Mouse (Mus musculus): ENCODE measurements around the gene Hist1h4c. TPM values are rescaled to one million over a fixed set of nuclear protein-coding genes. Genes with fewer than 3 reads are reported as not detected.
A peak's percentile ranks its signal among the peaks of the same experiment; 100 is the strongest.

The Hist1h4c gene
- polyA plus RNA-seq, 1 experiment = 11.6 TPM

DNA sequence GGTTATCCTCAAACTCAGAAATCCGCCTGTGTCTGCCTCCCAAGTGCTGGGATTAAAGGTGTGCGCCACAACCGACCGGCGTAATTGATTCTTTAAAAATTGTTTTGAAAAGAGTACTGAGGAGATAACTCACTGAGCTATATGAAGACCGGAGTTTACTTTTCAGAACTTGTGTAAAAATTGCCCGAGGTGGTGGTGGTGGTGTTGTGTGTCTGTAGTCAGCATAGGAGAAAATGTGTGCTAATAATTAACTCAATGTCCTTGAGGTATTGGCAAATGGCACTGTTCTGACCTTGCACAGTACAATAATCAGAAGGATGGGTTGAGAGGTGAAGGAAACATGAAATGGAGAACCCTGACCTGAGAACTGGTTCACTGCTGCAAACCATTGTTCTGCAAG is 10.3 kb downstream of the Hist1h4c start:
- DNase-seq (ENCODE audit: low read depth) = no peak
- TF ChIP-seq CTCF (IDR thresholded peaks at IDR 0.05; ENCODE audit: borderline replicate concordance, extremely low read depth, insufficient read depth, insufficient read length) (no peak), POLR2A (IDR thresholded peaks at IDR 0.05; ENCODE audit: borderline replicate concordance, extremely low read depth, insufficient read depth, insufficient read length, poor library complexity, severe bottlenecking) (no peak)

DNA sequence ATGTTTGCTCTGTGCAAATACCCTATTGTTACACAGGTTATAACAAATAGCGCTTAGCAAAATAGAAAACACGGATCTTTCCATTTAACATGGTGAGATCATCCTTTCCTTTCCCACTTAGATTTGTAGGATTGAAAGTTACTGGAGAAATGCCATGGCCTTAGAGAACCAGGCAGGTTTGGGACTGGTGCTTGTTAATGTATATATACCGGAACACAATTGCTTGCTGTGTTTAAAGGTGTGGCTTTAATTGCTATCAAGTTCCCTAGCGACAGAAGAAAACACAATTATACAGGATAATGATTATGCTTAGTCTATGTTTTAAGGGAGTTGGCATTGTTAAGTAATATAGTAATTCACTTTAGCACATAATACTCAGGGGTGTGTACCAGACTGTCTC is 11.1 kb downstream of the Hist1h4c start:
- no peak for DNase-seq (ENCODE audit: low read depth)
- no peak for TF ChIP-seq POLR2A (IDR thresholded peaks at IDR 0.05; ENCODE audit: borderline replicate concordance, extremely low read depth, insufficient read depth, insufficient read length, poor library complexity, severe bottlenecking)
- no peak for TF ChIP-seq CTCF (IDR thresholded peaks at IDR 0.05; ENCODE audit: borderline replicate concordance, extremely low read depth, insufficient read depth, insufficient read length)

DNA sequence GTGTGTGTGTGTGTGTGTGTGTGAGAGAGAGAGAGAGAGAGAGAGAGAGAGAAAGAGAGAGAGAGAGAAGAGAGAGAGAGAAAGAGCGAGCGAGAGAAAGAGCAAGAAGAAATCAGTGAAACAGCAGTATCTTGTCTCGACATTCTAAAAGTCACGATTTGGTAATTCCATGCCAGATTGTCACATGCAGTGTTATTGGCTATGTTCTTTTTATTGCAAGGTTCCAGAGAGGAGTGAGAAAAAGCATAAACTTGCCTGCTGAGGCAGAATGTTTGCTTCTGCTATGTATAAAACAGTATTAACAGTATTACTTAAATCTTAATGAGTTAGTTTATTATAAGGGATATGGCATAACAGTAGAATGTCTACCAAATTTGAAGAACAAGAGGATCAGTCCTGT is 12.3 kb downstream of the Hist1h4c start:
- peak; percentile 49 for DNase-seq (ENCODE audit: low read depth)
- TF ChIP-seq POLR2A (IDR thresholded peaks at IDR 0.05; ENCODE audit: borderline replicate concordance, extremely low read depth, insufficient read depth, insufficient read length, poor library complexity, severe bottlenecking) (no peak), CTCF (IDR thresholded peaks at IDR 0.05; ENCODE audit: borderline replicate concordance, extremely low read depth, insufficient read depth, insufficient read length) (no peak)

DNA sequence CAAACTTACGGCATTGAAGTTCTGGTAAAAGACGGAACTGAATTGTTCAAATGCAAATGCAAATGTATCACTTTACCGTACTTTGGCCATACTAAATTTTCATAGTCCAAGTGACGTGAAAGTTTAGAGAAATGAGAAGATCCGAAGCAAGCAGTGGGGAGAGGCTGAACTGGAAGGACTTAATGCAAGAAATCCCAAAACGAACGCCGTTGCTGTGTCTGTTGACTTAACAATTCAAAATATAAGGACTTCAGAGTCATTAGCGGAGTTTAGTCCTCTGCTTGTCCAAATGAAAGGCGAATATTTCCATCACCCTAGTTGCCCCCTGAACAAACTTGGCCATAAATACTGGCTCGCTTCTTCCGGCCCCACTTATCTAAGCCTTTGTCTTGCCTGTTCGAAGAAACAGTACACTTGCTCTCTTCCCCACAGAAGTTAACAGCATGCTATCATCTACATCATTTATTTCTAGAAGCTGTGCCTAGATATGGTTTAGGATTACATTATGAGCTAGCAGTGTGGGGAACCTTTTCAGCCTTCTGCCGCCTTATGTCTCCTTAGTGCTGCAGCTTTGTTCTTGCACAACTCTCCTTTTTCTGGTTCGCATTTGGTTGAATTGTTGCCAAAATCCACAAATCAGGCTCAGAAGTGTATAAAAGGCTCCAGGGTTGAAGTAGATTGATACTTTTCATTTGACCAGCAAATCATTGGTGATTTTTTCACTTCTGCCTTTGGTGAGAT is 13.0 kb downstream of the Hist1h4c start:
- peak; percentile 79 for DNase-seq (ENCODE audit: low read depth)
- TF ChIP-seq CTCF (IDR thresholded peaks at IDR 0.05; ENCODE audit: borderline replicate concordance, extremely low read depth, insufficient read depth, insufficient read length) (no peak), POLR2A (IDR thresholded peaks at IDR 0.05; ENCODE audit: borderline replicate concordance, extremely low read depth, insufficient read depth, insufficient read length, poor library complexity, severe bottlenecking) (0 out of 2 replicates have a peak, but pooled peaks have one; percentile 5)

DNA sequence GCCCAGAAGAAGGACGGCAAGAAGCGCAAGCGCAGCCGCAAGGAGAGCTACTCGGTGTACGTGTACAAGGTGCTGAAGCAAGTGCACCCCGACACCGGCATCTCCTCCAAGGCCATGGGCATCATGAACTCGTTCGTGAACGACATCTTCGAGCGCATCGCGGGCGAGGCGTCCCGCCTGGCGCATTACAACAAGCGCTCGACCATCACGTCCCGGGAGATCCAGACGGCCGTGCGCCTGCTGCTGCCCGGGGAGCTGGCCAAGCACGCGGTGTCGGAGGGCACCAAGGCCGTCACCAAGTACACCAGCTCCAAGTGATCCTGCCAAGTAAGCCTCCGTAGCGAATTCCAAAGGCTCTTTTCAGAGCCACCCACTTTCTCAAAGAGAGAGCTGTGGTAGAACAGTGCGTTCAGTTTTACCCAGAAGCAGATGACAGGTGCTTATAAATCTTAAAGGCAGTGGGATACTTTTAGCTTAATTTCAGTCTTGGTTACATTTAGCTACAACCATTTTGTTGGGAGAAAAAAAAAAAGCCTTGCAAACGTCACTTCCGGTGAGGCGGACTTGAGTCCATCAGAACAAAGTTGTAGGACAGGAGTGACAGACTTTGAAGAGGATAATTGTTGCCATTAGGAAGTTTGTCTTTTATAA is 13.8 kb downstream of the Hist1h4c start:
- peak; percentile 96 for DNase-seq (ENCODE audit: low read depth)

DNA sequence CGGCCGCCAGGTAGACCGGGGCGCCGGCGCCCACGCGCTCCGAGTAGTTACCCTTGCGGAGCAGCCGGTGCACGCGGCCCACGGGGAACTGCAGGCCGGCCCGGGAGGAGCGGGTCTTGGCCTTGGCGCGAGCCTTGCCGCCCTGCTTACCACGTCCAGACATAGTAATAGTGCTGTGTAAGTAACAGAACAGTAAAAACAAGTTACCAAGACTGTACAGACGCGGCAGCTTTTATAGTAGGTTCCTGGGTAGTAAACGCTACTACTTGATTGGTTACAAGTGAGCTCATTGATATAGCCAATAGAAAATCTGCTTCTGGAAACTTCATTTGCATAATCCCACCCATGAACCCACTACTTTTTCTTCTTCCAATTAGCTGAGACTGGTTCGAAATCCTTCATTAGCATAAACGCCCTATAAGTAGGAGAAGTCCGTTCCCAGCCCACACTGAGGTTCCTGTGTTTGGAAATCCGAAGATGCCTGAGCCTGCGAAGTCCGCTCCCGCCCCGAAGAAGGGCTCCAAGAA is 14.4 kb downstream of the Hist1h4c start, which contains the start of the genes Hist1h2ac and Hist1h2bc:
Gene Hist1h2ac (minus strand): TSS at position 194 of the 527 bp plus-strand sequence.
Gene Hist1h2bc (plus strand): TSS at position 445 of the 527 bp plus-strand sequence.
- DNase-seq (ENCODE audit: low read depth) = peak; percentile 99

DNA sequence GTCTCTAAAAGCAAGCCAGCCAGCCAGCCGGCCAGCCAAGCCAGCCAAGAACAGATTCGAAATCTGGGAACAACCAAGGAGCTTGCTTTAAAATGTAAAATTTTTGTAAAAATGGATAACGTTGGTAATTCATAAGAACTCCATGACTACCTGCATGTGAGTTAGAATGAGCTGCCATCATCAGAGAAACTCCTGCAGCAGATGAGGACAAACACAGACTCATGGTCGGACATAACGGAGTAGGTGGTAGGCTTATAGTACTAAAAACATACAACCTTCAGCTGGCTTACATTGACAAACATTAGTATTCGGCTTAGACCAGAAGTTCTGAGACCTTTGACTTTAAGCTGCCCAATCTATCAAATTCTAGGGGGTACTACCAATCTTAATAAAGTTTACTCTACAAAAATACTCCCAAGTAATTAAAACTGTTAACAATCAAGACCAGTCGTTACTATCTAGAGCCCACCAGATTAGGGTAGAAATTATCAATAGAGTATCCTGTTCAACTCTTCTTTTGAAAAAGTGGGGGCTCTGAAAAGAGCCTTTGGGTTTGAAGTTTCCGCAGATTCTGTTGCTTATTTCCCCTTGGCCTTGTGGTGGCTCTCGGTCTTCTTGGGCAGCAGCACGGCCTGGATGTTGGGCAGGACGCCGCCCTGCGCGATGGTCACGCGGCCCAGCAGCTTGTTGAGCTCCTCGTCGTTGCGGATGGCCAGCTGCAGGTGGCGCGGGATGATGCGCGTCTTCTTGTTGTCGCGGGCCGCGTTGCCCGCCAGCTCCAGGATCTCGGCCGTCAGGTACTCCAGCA is 15.1 kb downstream of the Hist1h4c start:
- DNase-seq (ENCODE audit: low read depth) = peak; percentile 26

More for the DNA sequence above, 14.4 kb downstream of the Hist1h4c start, which contains the start of the genes Hist1h2ac and Hist1h2bc:
- TF ChIP-seq POLR2A (IDR thresholded peaks at IDR 0.05; ENCODE audit: borderline replicate concordance, extremely low read depth, insufficient read depth, insufficient read length, poor library complexity, severe bottlenecking) = no peak; the same call in 1 of the 2 replicates
- no peak for TF ChIP-seq CTCF (IDR thresholded peaks at IDR 0.05; ENCODE audit: borderline replicate concordance, extremely low read depth, insufficient read depth, insufficient read length)

DNA sequence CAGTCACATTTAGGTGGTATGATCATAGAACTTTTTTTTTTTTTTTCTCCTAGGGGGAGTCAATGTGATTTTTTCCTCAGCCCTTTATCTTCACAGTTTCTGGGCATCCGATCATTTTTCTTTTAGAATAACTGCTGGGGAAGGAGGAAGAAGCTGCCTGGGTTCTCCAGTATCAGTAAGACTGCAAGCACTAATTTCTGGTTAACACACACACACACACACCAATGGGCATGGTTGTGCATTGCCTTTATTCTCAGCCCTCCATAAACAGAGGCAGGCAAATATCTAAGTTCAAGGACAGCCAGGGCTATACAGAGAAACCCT is 15.7 kb downstream of the Hist1h4c start:
- no peak for DNase-seq (ENCODE audit: low read depth)
- TF ChIP-seq CTCF (IDR thresholded peaks at IDR 0.05; ENCODE audit: borderline replicate concordance, extremely low read depth, insufficient read depth, insufficient read length) = no peak
- no peak for TF ChIP-seq POLR2A (IDR thresholded peaks at IDR 0.05; ENCODE audit: borderline replicate concordance, extremely low read depth, insufficient read depth, insufficient read length, poor library complexity, severe bottlenecking)

DNA sequence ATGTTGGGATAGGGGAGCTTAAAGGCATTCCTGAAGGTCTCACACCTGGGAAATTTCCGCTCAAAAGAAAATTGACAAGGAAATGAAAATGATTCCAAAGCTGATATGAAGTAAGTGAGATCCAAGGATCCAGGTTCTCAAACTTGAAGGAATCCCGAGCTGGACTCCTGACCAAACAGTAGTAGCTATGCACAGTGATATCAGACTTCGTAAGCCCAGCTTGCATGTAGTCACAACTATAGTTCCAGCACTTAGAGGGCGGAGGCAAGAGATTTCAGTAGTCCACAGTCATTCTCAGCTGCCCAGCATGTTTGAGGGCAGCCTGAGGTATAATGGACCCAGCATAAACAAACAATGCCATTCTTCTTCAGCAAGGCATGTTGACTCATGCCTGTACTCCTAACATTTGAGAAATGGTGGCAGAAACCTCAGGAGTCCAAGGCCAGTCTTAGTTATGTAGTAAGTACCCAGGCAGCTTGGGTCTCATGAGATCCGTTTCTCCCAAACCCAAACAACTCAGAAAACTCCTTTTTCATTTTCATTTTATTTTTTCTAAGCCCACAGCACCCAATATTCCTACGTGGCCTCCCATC is 16.2 kb downstream of the Hist1h4c start:
- DNase-seq (ENCODE audit: low read depth) = no peak
- TF ChIP-seq CTCF (IDR thresholded peaks at IDR 0.05; ENCODE audit: borderline replicate concordance, extremely low read depth, insufficient read depth, insufficient read length) = no peak
- TF ChIP-seq POLR2A (IDR thresholded peaks at IDR 0.05; ENCODE audit: borderline replicate concordance, extremely low read depth, insufficient read depth, insufficient read length, poor library complexity, severe bottlenecking) = no peak

DNA sequence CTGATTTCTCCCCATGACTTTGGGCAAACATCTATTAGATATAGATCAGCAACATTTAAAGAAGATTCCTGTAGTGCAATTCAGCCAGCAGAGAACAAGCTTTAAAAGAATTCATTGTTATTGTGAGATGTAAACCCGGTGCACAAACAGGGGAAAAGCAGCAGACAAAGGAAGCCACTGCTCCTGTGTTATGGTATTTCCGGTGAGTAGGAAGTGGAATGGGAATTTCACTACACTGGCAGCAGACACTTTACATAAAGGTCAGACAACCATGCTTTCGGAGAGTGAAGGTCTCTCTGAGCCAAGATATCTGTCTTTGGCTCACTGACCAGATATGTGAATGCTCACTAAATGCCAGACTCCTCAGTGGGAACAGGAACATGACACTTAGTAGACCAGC is 35.7 kb downstream of the Hist1h4c start:
- TF ChIP-seq POLR2A (IDR thresholded peaks at IDR 0.05; ENCODE audit: borderline replicate concordance, extremely low read depth, insufficient read depth, insufficient read length, poor library complexity, severe bottlenecking) = no peak
- TF ChIP-seq CTCF (IDR thresholded peaks at IDR 0.05; ENCODE audit: borderline replicate concordance, extremely low read depth, insufficient read depth, insufficient read length) = no peak
- DNase-seq (ENCODE audit: low read depth) = no peak

DNA sequence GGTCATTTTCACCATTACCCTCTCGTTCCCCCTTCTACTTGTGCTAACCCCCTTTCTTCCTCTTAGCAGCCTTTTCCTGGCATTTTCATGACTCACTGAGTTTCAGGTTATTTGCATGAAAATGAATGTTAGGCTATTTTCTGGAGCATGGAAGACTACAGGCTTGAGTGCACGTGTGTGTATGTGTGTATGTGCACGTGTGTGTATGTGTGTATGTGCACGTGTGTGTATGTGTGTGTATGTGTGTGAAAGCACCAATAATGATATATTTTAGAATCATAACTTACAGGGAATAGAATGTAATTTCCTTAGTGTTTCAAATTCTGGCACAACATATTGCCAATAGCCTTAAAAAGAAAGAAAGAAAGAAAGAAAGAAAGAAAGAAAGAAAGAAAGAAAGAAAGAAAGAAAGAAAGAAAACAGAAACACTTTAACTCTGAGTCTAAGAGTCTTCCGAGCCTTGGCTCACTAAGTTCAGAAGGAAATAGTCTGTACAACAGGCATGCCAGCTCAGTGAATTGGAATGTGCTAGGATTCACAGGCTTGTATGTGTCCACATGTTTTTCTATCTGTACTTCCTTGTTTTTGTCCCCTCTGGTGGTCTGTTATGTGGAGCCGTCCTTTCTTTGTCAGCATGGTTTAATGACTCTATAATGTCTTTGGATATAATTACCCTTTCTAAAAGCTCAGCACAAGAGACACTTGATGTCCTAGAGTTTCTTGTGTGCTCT is 38.5 kb downstream of the Hist1h4c start:
- no peak for TF ChIP-seq POLR2A (IDR thresholded peaks at IDR 0.05; ENCODE audit: borderline replicate concordance, extremely low read depth, insufficient read depth, insufficient read length, poor library complexity, severe bottlenecking)
- no peak for TF ChIP-seq CTCF (IDR thresholded peaks at IDR 0.05; ENCODE audit: borderline replicate concordance, extremely low read depth, insufficient read depth, insufficient read length)
- no peak for DNase-seq (ENCODE audit: low read depth)

Other genes starting within 250 kb of the Hist1h4c start
- 0.05 and 0.12 TPM in 2 replicates for gene Btn1a1, start 232.6 kb downstream of the Hist1h4c start, polyA plus RNA-seq (2012; rRNA removed)
- 0.03 and 0.11 TPM in 2 replicates for gene Btn2a2, start 209.6 kb downstream of the Hist1h4c start, polyA plus RNA-seq (2012; rRNA removed)
- gene Hist1h4h, start 167.4 kb downstream of the Hist1h4c start, polyA plus RNA-seq (2012; rRNA removed) = 23.3 and 31.7 TPM in 2 replicates
- 474 and 536 TPM in 2 replicates for gene Hist1h2af, start 164.5 kb downstream of the Hist1h4c start, polyA plus RNA-seq (2012; rRNA removed)
- 25.5 and 42.1 TPM in 2 replicates for gene Hist1h3g, start 163.0 kb downstream of the Hist1h4c start, polyA plus RNA-seq (2012; rRNA removed)
- gene Hist1h2bh, start 155.1 kb downstream of the Hist1h4c start, polyA plus RNA-seq (2012; rRNA removed) = 4.4 and 4.7 TPM in 2 replicates
- gene Hist1h3f, start 154.4 kb downstream of the Hist1h4c start, polyA plus RNA-seq (2012; rRNA removed) = 4.5 and 5.5 TPM in 2 replicates
- gene Hist1h4f, start 146.8 kb downstream of the Hist1h4c start, polyA plus RNA-seq (2012; rRNA removed) = 17.2 and 25.6 TPM in 2 replicates
- gene Hist1h1d, start 145.2 kb downstream of the Hist1h4c start, polyA plus RNA-seq (2012; rRNA removed) = 0.39 and 0.51 TPM in 2 replicates
- 34.2 and 40.6 TPM in 2 replicates for gene Hist1h3e, start 136.1 kb downstream of the Hist1h4c start, polyA plus RNA-seq (2012; rRNA removed)
- 17.9 and 18.0 TPM in 2 replicates for gene Hist1h2ae, start 127.2 kb downstream of the Hist1h4c start, polyA plus RNA-seq (2012; rRNA removed)
- 44.4 and 68.0 TPM in 2 replicates for gene Hist1h2bg, start 127.1 kb downstream of the Hist1h4c start, polyA plus RNA-seq (2012; rRNA removed)
- gene Hist1h2bf, start 124.3 kb downstream of the Hist1h4c start, polyA plus RNA-seq (2012; rRNA removed) = 15.0 and 21.6 TPM in 2 replicates
- gene Hist1h2ad, start 124.1 kb downstream of the Hist1h4c start, polyA plus RNA-seq (2012; rRNA removed) = 7.2 and 13.6 TPM in 2 replicates
- gene Hist1h3d, start 122.7 kb downstream of the Hist1h4c start, polyA plus RNA-seq (2012; rRNA removed) = 21.8 and 24.7 TPM in 2 replicates
- 6.5 and 18.7 TPM in 2 replicates for gene Hist1h4d, start 116.9 kb downstream of the Hist1h4c start, polyA plus RNA-seq (2012; rRNA removed)
- gene Hist1h2be, start 77.3 kb downstream of the Hist1h4c start, polyA plus RNA-seq (2012; rRNA removed) = 3.5 TPM in 2 replicates
- 5.8 and 7.8 TPM in 2 replicates for gene Hist1h1e, start 75.9 kb downstream of the Hist1h4c start, polyA plus RNA-seq (2012; rRNA removed)
- 1.7 and 1.8 TPM in 2 replicates for gene Hist1h2ac, start 14.5 kb downstream of the Hist1h4c start, polyA plus RNA-seq (2012; rRNA removed)
- 32.0 and 48.5 TPM in 2 replicates for gene Hist1h2bc, start 14.3 kb downstream of the Hist1h4c start, polyA plus RNA-seq (2012; rRNA removed)
- 0.08 TPM in 1 of 2 replicates, not detected in the other for gene Hist1h1t, start 2.6 kb downstream of the Hist1h4c start, polyA plus RNA-seq (2012; rRNA removed)
- 1.7 and 2.3 TPM in 2 replicates for gene Hfe, start 12.4 kb upstream of the Hist1h4c start, polyA plus RNA-seq (2012; rRNA removed)
- 12.1 and 16.0 TPM in 2 replicates for gene Hist1h1c, start 40.4 kb upstream of the Hist1h4c start, polyA plus RNA-seq (2012; rRNA removed)
- 30.4 and 54.0 TPM in 2 replicates for gene Hist1h3c, start 47.1 kb upstream of the Hist1h4c start, polyA plus RNA-seq (2012; rRNA removed)
- gene Hist1h2bb, start 48.3 kb upstream of the Hist1h4c start, polyA plus RNA-seq (2012; rRNA removed) = 11.1 and 17.5 TPM in 2 replicates
- 34.0 and 49.9 TPM in 2 replicates for gene Hist1h2ab, start 52.7 kb upstream of the Hist1h4c start, polyA plus RNA-seq (2012; rRNA removed)
- gene Hist1h3b, start 53.8 kb upstream of the Hist1h4c start, polyA plus RNA-seq (2012; rRNA removed) = 49.2 and 55.6 TPM in 2 replicates
- gene Hist1h4b, start 58.6 kb upstream of the Hist1h4c start, polyA plus RNA-seq (2012; rRNA removed) = 17.9 and 20.4 TPM in 2 replicates
- gene Hist1h4a, start 62.8 kb upstream of the Hist1h4c start, polyA plus RNA-seq (2012; rRNA removed) = 11.6 and 33.9 TPM in 2 replicates
- 22.8 and 41.9 TPM in 2 replicates for gene Hist1h3a, start 63.9 kb upstream of the Hist1h4c start, polyA plus RNA-seq (2012; rRNA removed)
- 3.8 and 4.0 TPM in 2 replicates for gene Hist1h1a, start 65.2 kb upstream of the Hist1h4c start, polyA plus RNA-seq (2012; rRNA removed)
- gene Trim38, start 71.5 kb upstream of the Hist1h4c start, polyA plus RNA-seq (2012; rRNA removed) = not detected in 2 replicates
- not detected in 2 replicates for gene Slc17a2, start 108.5 kb upstream of the Hist1h4c start, polyA plus RNA-seq (2012; rRNA removed)
- gene Slc17a3, start 141.0 kb upstream of the Hist1h4c start, polyA plus RNA-seq (2012; rRNA removed) = not detected in 2 replicates
- not detected in 2 replicates for gene Slc17a1, start 169.3 kb upstream of the Hist1h4c start, polyA plus RNA-seq (2012; rRNA removed)
- gene Slc17a4, start 216.6 kb upstream of the Hist1h4c start, polyA plus RNA-seq (2012; rRNA removed) = not detected in 2 replicates
- not detected in 2 replicates for gene Hist1h2ba, start 235.7 kb upstream of the Hist1h4c start, polyA plus RNA-seq (2012; rRNA removed)
- not detected in 2 replicates for gene Hist1h2aa, start 236.0 kb upstream of the Hist1h4c start, polyA plus RNA-seq (2012; rRNA removed)

Data from brain, embryonic 14.5 days (tissue).